Mouse (Mus musculus): ENCODE data around the gene Ssxb5. TPM values are rescaled to one million over a fixed set of nuclear protein-coding genes. Genes with fewer than 3 reads are reported as not detected.
"Not testable (repeated sequence)": the region's sequence is repeated elsewhere in the genome, so short reads cannot be mapped to it uniquely, and the experiment has no call there.

Gene Ssxb5
- total RNA-seq (2021), result not detected
- long read RNA-seq, experiment 1, result 0 reads
- long read RNA-seq, experiment 2, result 0 reads

GRCm38 (mm10) chrX:8803391-8803790, at the start of gene Ssxb5:
Ssxb5 (plus strand) TSS chrX:8803691.
- intact Hi-C loops (cut with DNase I); DNase-seq (ENCODE audit: low spot score in 2 of 2): not testable (repeated sequence)

DNA sequence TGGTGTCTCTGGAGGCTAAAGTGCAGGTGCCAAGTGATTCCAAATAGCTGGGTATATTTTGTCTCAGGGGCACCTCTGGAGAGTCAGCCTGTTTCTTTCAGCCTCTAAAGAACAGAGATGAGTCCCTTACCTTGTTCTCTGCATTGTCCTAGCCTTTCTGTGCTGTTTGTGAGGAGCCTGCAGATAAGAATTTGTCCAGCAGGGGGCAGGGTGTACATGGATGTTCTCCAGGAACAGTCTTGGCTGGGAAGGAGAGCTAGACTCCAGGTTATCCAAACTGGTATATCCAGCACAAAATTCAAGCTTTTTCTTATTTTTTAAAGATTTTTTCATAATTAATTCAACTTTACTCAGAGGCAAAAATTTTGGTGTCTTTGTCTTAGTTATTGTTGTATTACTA, 28.6 kb downstream of the Ssxb5 start:
- intact Hi-C loops (cut with DNase I), result no loop called here
- peak; percentile 50 to 72 for DNase-seq (ENCODE audit: low spot score in 2 of 2)

DNA sequence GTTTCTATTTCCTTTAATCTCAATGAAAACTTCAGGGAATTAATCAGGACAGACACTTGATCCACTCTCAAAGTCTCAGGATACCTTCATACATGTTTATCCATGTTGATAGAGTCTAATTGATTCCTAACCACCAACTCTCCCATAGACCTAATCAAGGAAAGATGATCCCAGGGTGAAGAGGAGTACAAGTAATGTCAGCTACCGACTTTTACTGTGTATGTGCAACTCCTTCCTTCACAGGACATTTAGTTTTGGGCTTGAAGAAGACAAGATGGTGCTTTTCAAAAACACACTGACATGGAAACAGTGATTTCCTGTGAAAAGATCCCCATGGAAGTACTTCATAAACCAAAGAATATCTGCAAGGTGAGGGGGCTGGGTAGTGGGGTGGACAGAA, 40.2 kb downstream of the Ssxb5 start, which contains the start of gene Gm6592:
Gene Gm6592, plus strand, starts transcription at position 301 of the 400 bp plus-strand sequence.
- DNase-seq (ENCODE audit: low spot score in 2 of 2), result no peak
- intact Hi-C loops (cut with DNase I), result no loop called here

DNA sequence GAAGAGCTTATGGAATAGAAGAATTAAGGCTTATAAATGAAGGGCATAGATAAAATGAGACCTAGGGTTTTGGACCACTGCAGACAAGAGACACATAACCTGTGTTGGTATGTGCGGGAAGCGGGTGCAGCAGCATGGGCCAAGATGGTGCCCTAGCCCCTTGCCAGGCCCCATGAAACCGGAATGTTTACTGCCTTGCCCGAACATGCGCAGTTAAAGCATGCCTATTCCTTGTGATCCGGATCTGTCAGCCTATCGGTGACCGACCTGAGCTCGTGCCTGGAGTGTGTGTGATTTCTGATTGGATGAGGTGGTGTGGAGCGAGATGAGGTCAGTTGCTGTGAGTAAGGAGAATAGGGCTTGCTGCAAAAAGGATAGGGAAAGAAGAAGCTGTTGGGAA, 49.0 kb downstream of the Ssxb5 start:
- intact Hi-C loops (cut with DNase I), result no loop called here

More for the DNA sequence above, 49.0 kb downstream of the Ssxb5 start:
- no peak for DNase-seq (ENCODE audit: low spot score in 2 of 2)

Other genes with a start within 250 kb of the Ssxb5 start
- not detected for gene Ssxb3, start 211.9 kb upstream of the Ssxb5 start, total RNA-seq (2021)
- not detected for gene Ssxb8, start 112.8 kb upstream of the Ssxb5 start, total RNA-seq (2021)
- not detected for gene Ssx9, start 55.3 kb upstream of the Ssxb5 start, total RNA-seq (2021)
- gene Gm6592, start 40.3 kb downstream of the Ssxb5 start, total RNA-seq (2021), result not detected
- not detected for gene Gm5751, start 70.6 kb downstream of the Ssxb5 start, total RNA-seq (2021)
- gene B630019K06Rik, start 88.7 kb downstream of the Ssxb5 start, total RNA-seq (2021), result 10 to 100 TPM; 22.5 to 27.8 TPM
- gene Fthl17b, start 159.3 kb downstream of the Ssxb5 start, total RNA-seq (2021), result not detected
- gene Fthl17c, start 172.9 kb downstream of the Ssxb5 start, total RNA-seq (2021), result not detected
- gene Fthl17d, start 183.1 kb downstream of the Ssxb5 start, total RNA-seq (2021), result not detected
- gene Fthl17e, start 229.8 kb downstream of the Ssxb5 start, total RNA-seq (2021), result not detected

Measured in left cerebral cortex, postnatal 14 days (tissue).